Mouse (Mus musculus) myocyte (in vitro differentiated cells): ENCODE measurements at regions not wholly inside any gene's neighbourhood (a gene's known extent, or its start where the extent isn't known, plus 50 kb on each side); places are given as distances from the start of the nearest gene placed in this dataset.

Experiments
- H3K27me3 ChIP-seq: one replicate; pipeline ENCODE4 v1.6.1; 2011; ENCODE audit not compliant: control insufficient read depth, insufficient read depth, insufficient read length
- H3K36me3 ChIP-seq: one replicate; pipeline ENCODE4 v1.6.1; 2011; ENCODE audit not compliant: control insufficient read depth, insufficient read depth
- H3K4me2 ChIP-seq: one replicate; pipeline ENCODE4 v1.6.1; 2011; ENCODE audit warnings: low read depth, control low read depth
- H3K4me3 ChIP-seq: one replicate; pipeline ENCODE4 v1.5.1; 2011; ENCODE audit warnings: mild to moderate bottlenecking, control low read depth, moderate library complexity
- H3K79me2 ChIP-seq: one replicate; pipeline ENCODE4 v1.6.1; 2011; ENCODE audit not compliant: control insufficient read depth, insufficient read depth
- H3ac ChIP-seq: one replicate; pipeline ENCODE4 v1.6.1; 2011; ENCODE audit not compliant: control insufficient read depth, insufficient read length
- CEBPB ChIP-seq: IDR thresholded peaks from 2 replicates; pipeline ENCODE4 v1.6.1; 2011; ENCODE audit warnings: mild to moderate bottlenecking, moderate library complexity; ENCODE audit not compliant: poor library complexity, insufficient read depth, severe bottlenecking
- E2F4 ChIP-seq: IDR thresholded peaks from one replicate; pipeline ENCODE4 v1.6.1; 2011; ENCODE audit warnings: mild to moderate bottlenecking, control low read depth, moderate library complexity; ENCODE audit not compliant: insufficient read depth
- MAX ChIP-seq: IDR thresholded peaks from one replicate; pipeline ENCODE4 v1.6.1; 2011; ENCODE audit warnings: low read depth, mild to moderate bottlenecking, control low read depth
- MYOD1 ChIP-seq, 3 experiments: IDR thresholded peaks; one replicate each; pipeline ENCODE4 v1.6.1; 2011; ENCODE audit warnings: control low read depth in 2 of 3, low read depth in 2 of 3, mild to moderate bottlenecking in 2 of 3, moderate library complexity in 1 of 3; ENCODE audit not compliant: insufficient read length in 2 of 3, control insufficient read depth in 1 of 3
- MYOG ChIP-seq, 3 experiments: IDR thresholded peaks; one replicate each; pipeline ENCODE4 v1.6.1; 2011; ENCODE audit warnings: control low read depth in 2 of 3, low read depth in 2 of 3, mild to moderate bottlenecking in 2 of 3; ENCODE audit not compliant: insufficient read length in 2 of 3, control insufficient read depth in 1 of 3, insufficient read depth in 1 of 3
- POLR2A ChIP-seq: IDR thresholded peaks from one replicate; pipeline ENCODE4 v1.6.1; 2011; ENCODE audit warnings: low read depth, mild to moderate bottlenecking, control low read depth, moderate library complexity; ENCODE audit not compliant: insufficient read length
- POLR2AphosphoS2 ChIP-seq: IDR thresholded peaks from one replicate; pipeline ENCODE4 v1.6.1; 2011; ENCODE audit warnings: low read depth, control low read depth; ENCODE audit not compliant: insufficient read length
- REST ChIP-seq: IDR thresholded peaks from one replicate; pipeline ENCODE4 v1.6.1; 2011; ENCODE audit warnings: mild to moderate bottlenecking, control low read depth, moderate library complexity; ENCODE audit not compliant: insufficient read depth, insufficient read length
- SRF ChIP-seq: IDR thresholded peaks from one replicate; pipeline ENCODE4 v1.6.1; 2011; ENCODE audit warnings: low read depth; ENCODE audit not compliant: control insufficient read depth, insufficient read length
- TCF12 ChIP-seq: IDR thresholded peaks from one replicate; pipeline ENCODE4 v1.6.1; 2011; ENCODE audit warnings: mild to moderate bottlenecking, control low read depth; ENCODE audit not compliant: poor library complexity, insufficient read depth, severe bottlenecking
- TCF3 ChIP-seq: IDR thresholded peaks from one replicate; pipeline ENCODE4 v1.6.1; 2011; ENCODE audit warnings: low read depth, control low read depth; ENCODE audit not compliant: insufficient read length
- USF1 ChIP-seq: IDR thresholded peaks from one replicate; pipeline ENCODE4 v1.6.1; 2011; ENCODE audit warnings: low read depth, mild to moderate bottlenecking, control low read depth, moderate library complexity

GRCm38 (mm10) chr1:138343451-138343850, 69.9 kb downstream of the Atp6v1g3 start:
- H3K36me3 ChIP-seq: no peaks in the 10 kb centered on the region
- no peaks in the 10 kb centered on the region for H3K27me3 ChIP-seq
- no peaks in the 10 kb centered on the region for H3K79me2 ChIP-seq
- TF ChIP-seq E2F4 (no peak), TCF12 (no peak), USF1 (no peak), POLR2A (no peak), MAX (peak; percentile 46), SRF (no peak), MYOD1 (IDR thresholded peaks at IDR 0.05; ENCODE audit: control insufficient read depth in 1 of 3, insufficient read length in 2 of 3, low read depth in 2 of 3) (peak in 1 of 3 experiments; percentile 13), MYOG (IDR thresholded peaks at IDR 0.05; ENCODE audit: control insufficient read depth in 1 of 3, insufficient read depth in 1 of 3, insufficient read length in 2 of 3, low read depth in 2 of 3) (no peak), REST (no peak), POLR2AphosphoS2 (no peak), TCF3 (no peak), CEBPB (no peak)
- H3ac ChIP-seq: no peak overlapping the region
- peak overlapping the region; percentile 47 for H3K4me2 ChIP-seq
- H3K4me3 ChIP-seq: no peak overlapping the region

- Histone ChIP-seq H3K27me3 (no peaks in the 10 kb centered on the region), H3K79me2 (no peaks in the 10 kb centered on the region), H3ac (no peak overlapping the region), H3K4me2 (no peak overlapping the region), H3K36me3 (no peaks in the 10 kb centered on the region), H3K4me3 (no peak overlapping the region)
- TF ChIP-seq POLR2A: no peak
- TF ChIP-seq MYOG (IDR thresholded peaks at IDR 0.05; ENCODE audit: control insufficient read depth in 1 of 3, insufficient read depth in 1 of 3, insufficient read length in 2 of 3, low read depth in 2 of 3): no peak
- TF ChIP-seq POLR2AphosphoS2: no peak
- TF ChIP-seq CEBPB: no peak
- no peak for TF ChIP-seq MAX
- TF ChIP-seq USF1: no peak
- TF ChIP-seq TCF3: no peak
- TF ChIP-seq E2F4: no peak
- TF ChIP-seq MYOD1 (IDR thresholded peaks at IDR 0.05; ENCODE audit: control insufficient read depth in 1 of 3, insufficient read length in 2 of 3, low read depth in 2 of 3): no peak
- no peak for TF ChIP-seq TCF12
- no peak for TF ChIP-seq SRF
- no peak for TF ChIP-seq REST
These were observed 71.4 kb downstream of the Atp6v1g3 start for GRCm38 (mm10) chr1:138344920-138345319.

DNA sequence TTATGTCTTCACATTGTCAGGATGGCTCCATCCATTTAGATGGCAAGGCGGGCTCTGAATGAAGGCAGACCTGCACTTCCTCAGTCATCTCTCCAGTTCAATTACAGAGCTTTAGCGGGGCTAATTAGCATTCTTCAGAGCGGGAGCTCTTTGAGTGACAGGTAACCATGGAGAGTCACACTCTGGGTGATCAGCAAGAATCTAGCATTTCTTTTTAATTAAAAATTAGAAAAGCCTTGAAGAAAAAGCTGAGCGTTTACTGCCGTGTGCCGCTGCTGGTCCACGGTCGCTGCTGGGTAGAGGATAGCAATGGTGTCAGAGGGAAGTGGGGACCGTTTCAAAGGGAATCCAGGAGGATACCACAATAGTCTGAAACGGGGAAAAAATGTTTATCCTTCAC, 72.5 kb downstream of the Atp6v1g3 start:
- Histone ChIP-seq H3K36me3 (no peaks in the 10 kb centered on the region), H3ac (no peak overlapping the region), H3K79me2 (no peaks in the 10 kb centered on the region), H3K4me2 (no peak overlapping the region), H3K27me3 (no peaks in the 10 kb centered on the region), H3K4me3 (no peak overlapping the region)
- TF ChIP-seq TCF3 (no peak), MYOG (IDR thresholded peaks at IDR 0.05; ENCODE audit: control insufficient read depth in 1 of 3, insufficient read depth in 1 of 3, insufficient read length in 2 of 3, low read depth in 2 of 3) (no peak), TCF12 (no peak), USF1 (no peak), POLR2A (no peak), POLR2AphosphoS2 (no peak)

DNA sequence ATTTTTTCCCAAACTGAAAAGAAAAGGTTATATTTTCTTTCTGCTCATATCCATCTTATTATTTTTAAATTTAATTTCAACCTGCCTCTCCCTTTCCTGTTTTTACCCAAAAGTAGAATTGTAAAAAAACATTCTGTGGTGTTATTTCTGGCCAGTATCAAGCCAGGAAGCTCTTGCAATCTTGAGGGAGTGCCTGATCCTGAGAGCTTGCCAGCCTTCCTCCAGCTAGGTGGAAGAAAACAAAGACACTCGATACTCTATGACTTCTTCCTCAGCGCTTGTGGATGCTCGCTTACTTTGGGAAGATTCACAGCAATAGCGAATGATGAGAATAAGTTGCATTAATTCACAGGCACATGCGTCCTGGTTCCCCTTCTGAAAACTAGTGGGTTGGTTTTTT, 73.4 kb downstream of the Atp6v1g3 start:
- no peaks in the 10 kb centered on the region for H3K27me3 ChIP-seq
- no peak overlapping the region for H3ac ChIP-seq
- H3K79me2 ChIP-seq: no peaks in the 10 kb centered on the region
- H3K4me2 ChIP-seq: peak overlapping the region; percentile 79
- H3K36me3 ChIP-seq: no peaks in the 10 kb centered on the region
- TF ChIP-seq USF1 (no peak), MYOG (IDR thresholded peaks at IDR 0.05; ENCODE audit: control insufficient read depth in 1 of 3, insufficient read depth in 1 of 3, insufficient read length in 2 of 3, low read depth in 2 of 3) (no peak), MAX (no peak), REST (no peak), SRF (no peak)
- H3K4me3 ChIP-seq: no peak overlapping the region

DNA sequence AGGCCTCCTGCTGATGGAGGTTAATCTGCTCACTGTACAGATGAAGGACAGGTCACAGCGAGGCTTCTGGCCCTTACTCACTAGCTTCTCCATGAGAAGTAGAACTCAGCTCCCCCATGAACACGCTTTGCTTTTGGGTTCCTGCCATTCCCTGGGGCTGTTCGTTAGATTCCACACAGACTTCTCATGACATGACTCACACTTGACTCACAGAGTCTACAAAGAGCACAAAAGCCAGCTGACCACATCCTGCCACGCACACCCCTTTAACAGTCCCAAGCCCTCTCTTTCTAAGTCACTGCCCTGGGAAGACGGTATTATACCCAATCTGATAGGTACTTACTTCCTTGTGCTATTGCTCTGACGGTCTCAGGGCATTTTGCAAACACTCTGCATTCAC, 74.9 kb downstream of the Atp6v1g3 start:
- Histone ChIP-seq H3K36me3 (no peaks in the 10 kb centered on the region), H3ac (no peak overlapping the region), H3K27me3 (no peaks in the 10 kb centered on the region), H3K79me2 (no peaks in the 10 kb centered on the region), H3K4me2 (peak overlapping the region; percentile 79), H3K4me3 (no peak overlapping the region)
- peak in 1 of 3 experiments; percentile 19 for TF ChIP-seq MYOG (IDR thresholded peaks at IDR 0.05; ENCODE audit: control insufficient read depth in 1 of 3, insufficient read depth in 1 of 3, insufficient read length in 2 of 3, low read depth in 2 of 3)
- TF ChIP-seq TCF3: no peak
- TF ChIP-seq MYOD1 (IDR thresholded peaks at IDR 0.05; ENCODE audit: control insufficient read depth in 1 of 3, insufficient read length in 2 of 3, low read depth in 2 of 3): peak in 1 of 3 experiments; percentile 41
- TF ChIP-seq USF1: peak; percentile 26
- TF ChIP-seq SRF: no peak
- TF ChIP-seq POLR2AphosphoS2: no peak
- TF ChIP-seq MAX: no peak
- no peak for TF ChIP-seq CEBPB
- TF ChIP-seq TCF12: no peak
- no peak for TF ChIP-seq REST
- no peak for TF ChIP-seq E2F4
- TF ChIP-seq POLR2A: no peak
